Mouse (Mus musculus): ENCODE results near the gene Fut11.

- TF ChIP-seq GATA1 (IDR thresholded peaks at IDR 0.05; ENCODE audit: low read length) (no peak), TAL1 (IDR thresholded peaks at IDR 0.05; ENCODE audit: low read length) (no peak)
These were observed 434 bp upstream of the Fut11 start for GRCm38 (mm10) chr14:20694185-20694883.

Data from erythroblast, embryonic 14.5 days (primary cell).